Mouse (Mus musculus): Measurements from ENCODE around the gene Hspa14. TPM values are rescaled to one million over a fixed set of nuclear protein-coding genes. Genes with fewer than 3 reads are reported as not detected.

The Hspa14 gene
- polyA plus RNA-seq, 1 experiment, result 49.0 TPM

DNA sequence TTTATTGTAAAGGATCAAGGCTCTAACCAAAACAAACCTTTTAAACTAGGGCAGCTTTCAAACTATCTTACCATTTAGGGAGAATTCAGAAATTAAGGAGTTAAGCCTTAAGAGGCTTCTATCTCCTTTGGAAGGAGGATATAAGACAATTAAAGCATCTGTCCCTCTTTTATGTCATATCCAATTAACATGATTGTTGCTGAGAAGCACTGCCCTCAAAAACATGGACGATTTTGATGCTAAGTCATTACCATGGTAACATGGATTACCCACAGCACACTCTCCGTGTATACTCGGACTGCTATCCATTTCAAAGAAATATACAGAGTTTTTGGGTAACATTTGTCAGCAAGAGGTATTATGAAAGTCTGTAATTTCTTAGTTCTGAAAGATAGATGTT lies 22.8 kb downstream of the Hspa14 start:
- no peaks in the 10 kb centered on the region for H3K79me3 ChIP-seq (ENCODE audit: low read depth)
- no peak for TF ChIP-seq USF1 (IDR thresholded peaks at IDR 0.05; ENCODE audit: low read depth)
- no peak for TF ChIP-seq CEBPB (IDR thresholded peaks at IDR 0.05; ENCODE audit: low read depth)
- no peak for TF ChIP-seq MYOD1 (IDR thresholded peaks at IDR 0.05; ENCODE audit: control insufficient read depth, insufficient read length, low read depth)
- no peak for TF ChIP-seq MAX (IDR thresholded peaks at IDR 0.05)
- TF ChIP-seq MYOG (IDR thresholded peaks at IDR 0.05; ENCODE audit: control insufficient read depth, extremely low read depth, insufficient read length), result no peak
- no peak for TF ChIP-seq FOSL1 (IDR thresholded peaks at IDR 0.05; ENCODE audit: insufficient read depth, low read length, poor library complexity, severe bottlenecking)
- no peak for TF ChIP-seq CTCF (IDR thresholded peaks at IDR 0.05; ENCODE audit: control insufficient read depth, insufficient read depth, insufficient read length)
- peaks cover 52% of the 10 kb centered on the region for H3K36me3 ChIP-seq (ENCODE audit: control insufficient read depth, insufficient read depth)
- H3K79me2 ChIP-seq (ENCODE audit: control insufficient read depth, insufficient read depth), result no peaks in the 10 kb centered on the region
- H3ac ChIP-seq (ENCODE audit: control insufficient read depth, insufficient read length, low read depth), result no peak overlapping the region
- no peak overlapping the region for H3K4me3 ChIP-seq (ENCODE audit: insufficient read depth, poor library complexity, severe bottlenecking)
- H3K27me3 ChIP-seq (ENCODE audit: control insufficient read depth, insufficient read depth, insufficient read length), result no peaks in the 10 kb centered on the region

DNA sequence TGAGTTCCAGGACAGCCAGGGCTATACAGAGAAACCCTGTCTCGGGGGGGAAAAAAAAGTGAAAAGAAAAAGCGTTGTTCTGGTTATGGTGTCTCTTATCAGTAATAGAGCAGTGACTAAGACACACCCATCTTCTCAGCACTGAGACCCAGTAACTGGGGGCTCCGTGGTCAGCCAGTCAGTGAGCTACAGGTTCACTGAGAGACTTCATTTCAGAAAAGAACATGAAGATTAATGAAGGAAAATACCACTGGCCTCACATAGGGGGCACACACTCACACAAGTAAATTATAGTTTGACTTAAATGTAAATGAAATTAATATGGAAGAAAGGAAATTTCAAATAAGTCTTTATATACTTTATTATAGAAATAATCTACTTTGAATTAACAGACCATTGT lies 32.4 kb downstream of the Hspa14 start:
- Histone ChIP-seq H3K79me3 (ENCODE audit: low read depth) (no peaks in the 10 kb centered on the region), H3K79me2 (ENCODE audit: control insufficient read depth, insufficient read depth) (no peaks in the 10 kb centered on the region), H3K27me3 (ENCODE audit: control insufficient read depth, insufficient read depth, insufficient read length) (no peaks in the 10 kb centered on the region), H3K36me3 (ENCODE audit: control insufficient read depth, insufficient read depth) (no peaks in the 10 kb centered on the region), H3K4me3 (ENCODE audit: insufficient read depth, poor library complexity, severe bottlenecking) (no peak overlapping the region), H3ac (ENCODE audit: control insufficient read depth, insufficient read length, low read depth) (no peak overlapping the region)
- no peak for TF ChIP-seq USF1 (IDR thresholded peaks at IDR 0.05; ENCODE audit: low read depth)

DNA sequence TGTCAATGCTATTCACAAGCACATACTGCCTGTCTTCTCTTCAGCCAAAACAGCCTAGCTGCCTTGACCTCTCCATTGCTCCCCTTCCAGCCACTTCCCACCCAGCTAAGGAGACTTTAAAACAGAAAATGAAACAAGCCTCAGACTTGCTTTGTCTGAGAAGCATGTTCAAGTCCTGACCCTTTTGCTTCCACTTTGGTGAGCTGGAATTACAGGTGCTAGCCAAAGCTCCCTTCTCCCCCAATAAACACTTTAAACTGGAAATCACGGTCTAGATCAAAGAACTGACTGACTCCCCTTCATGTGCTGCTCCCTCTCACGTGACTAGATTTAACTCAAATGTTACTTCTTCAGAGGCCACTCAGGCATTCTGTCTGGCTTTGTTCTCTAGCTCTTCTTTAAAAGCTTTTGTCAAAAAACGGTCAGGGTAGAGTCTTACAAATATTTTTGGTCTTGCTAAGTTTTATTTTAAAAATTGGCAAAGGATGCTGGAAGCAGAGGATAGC lies 36.8 kb downstream of the Hspa14 start:
- no peak overlapping the region for H3K4me3 ChIP-seq (ENCODE audit: insufficient read depth, poor library complexity, severe bottlenecking)
- H3K27me3 ChIP-seq (ENCODE audit: control insufficient read depth, insufficient read depth, insufficient read length), result no peaks in the 10 kb centered on the region
- H3K79me3 ChIP-seq (ENCODE audit: low read depth), result peaks cover 29% of the 10 kb centered on the region
- peaks cover 6% of the 10 kb centered on the region for H3K36me3 ChIP-seq (ENCODE audit: control insufficient read depth, insufficient read depth)
- TF ChIP-seq FOSL1 (IDR thresholded peaks at IDR 0.05; ENCODE audit: insufficient read depth, low read length, poor library complexity, severe bottlenecking) (no peak), MYOD1 (IDR thresholded peaks at IDR 0.05; ENCODE audit: control insufficient read depth, insufficient read length, low read depth) (no peak), CEBPB (IDR thresholded peaks at IDR 0.05; ENCODE audit: low read depth) (no peak), MAX (IDR thresholded peaks at IDR 0.05) (no peak), USF1 (IDR thresholded peaks at IDR 0.05; ENCODE audit: low read depth) (no peak), MYOG (IDR thresholded peaks at IDR 0.05; ENCODE audit: control insufficient read depth, extremely low read depth, insufficient read length) (no peak), CTCF (IDR thresholded peaks at IDR 0.05; ENCODE audit: control insufficient read depth, insufficient read depth, insufficient read length) (no peak)
- H3K79me2 ChIP-seq (ENCODE audit: control insufficient read depth, insufficient read depth), result peaks cover 38% of the 10 kb centered on the region
- H3ac ChIP-seq (ENCODE audit: control insufficient read depth, insufficient read length, low read depth), result no peak overlapping the region

DNA sequence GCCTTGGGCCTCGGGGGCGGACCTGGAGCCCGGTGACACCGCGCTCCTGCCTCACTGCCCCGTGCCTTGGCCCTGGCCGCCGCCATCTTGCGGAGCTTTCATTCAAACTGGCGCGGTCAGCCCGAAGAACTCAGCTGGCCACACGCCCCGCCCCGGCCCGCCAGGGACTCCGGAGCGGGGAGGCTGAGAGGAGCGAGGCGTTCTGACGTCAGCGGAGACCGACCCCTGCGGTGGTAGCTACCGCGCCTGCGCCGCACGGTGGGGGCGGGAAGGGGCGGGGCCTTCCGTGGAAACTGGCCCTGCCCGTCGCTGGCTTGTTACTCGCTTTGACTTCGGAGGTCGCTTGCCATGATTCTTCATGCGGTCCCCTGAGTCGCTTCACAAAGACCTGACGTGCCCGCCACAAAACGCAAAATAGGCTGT lies 37.7 kb downstream of the Hspa14 start, which contains the start of gene Suv39h2:
Suv39h2 (minus strand) TSS at position 171 of the 423 bp plus-strand sequence.
- H3K79me2 ChIP-seq (ENCODE audit: control insufficient read depth, insufficient read depth), result peaks cover 48% of the 10 kb centered on the region
- H3ac ChIP-seq (ENCODE audit: control insufficient read depth, insufficient read length, low read depth), result peak within 1 kb of the TSS; percentile 97
- no peaks in the 10 kb centered on the region for H3K27me3 ChIP-seq (ENCODE audit: control insufficient read depth, insufficient read depth, insufficient read length)
- peak within 1 kb of the TSS; percentile 89 for H3K4me3 ChIP-seq (ENCODE audit: insufficient read depth, poor library complexity, severe bottlenecking)
- H3K36me3 ChIP-seq (ENCODE audit: control insufficient read depth, insufficient read depth), result peaks cover 13% of the 10 kb centered on the region
- no peak for TF ChIP-seq MAX (IDR thresholded peaks at IDR 0.05)
- TF ChIP-seq CTCF (IDR thresholded peaks at IDR 0.05; ENCODE audit: control insufficient read depth, insufficient read depth, insufficient read length), result no peak
- no peak for TF ChIP-seq FOSL1 (IDR thresholded peaks at IDR 0.05; ENCODE audit: insufficient read depth, low read length, poor library complexity, severe bottlenecking)
- TF ChIP-seq USF1 (IDR thresholded peaks at IDR 0.05; ENCODE audit: low read depth), result no peak
- TF ChIP-seq MYOD1 (IDR thresholded peaks at IDR 0.05; ENCODE audit: control insufficient read depth, insufficient read length, low read depth), result no peak
- no peak for TF ChIP-seq MYOG (IDR thresholded peaks at IDR 0.05; ENCODE audit: control insufficient read depth, extremely low read depth, insufficient read length)
- no peak for TF ChIP-seq CEBPB (IDR thresholded peaks at IDR 0.05; ENCODE audit: low read depth)
- peaks cover 36% of the 10 kb centered on the region for H3K79me3 ChIP-seq (ENCODE audit: low read depth)

DNA sequence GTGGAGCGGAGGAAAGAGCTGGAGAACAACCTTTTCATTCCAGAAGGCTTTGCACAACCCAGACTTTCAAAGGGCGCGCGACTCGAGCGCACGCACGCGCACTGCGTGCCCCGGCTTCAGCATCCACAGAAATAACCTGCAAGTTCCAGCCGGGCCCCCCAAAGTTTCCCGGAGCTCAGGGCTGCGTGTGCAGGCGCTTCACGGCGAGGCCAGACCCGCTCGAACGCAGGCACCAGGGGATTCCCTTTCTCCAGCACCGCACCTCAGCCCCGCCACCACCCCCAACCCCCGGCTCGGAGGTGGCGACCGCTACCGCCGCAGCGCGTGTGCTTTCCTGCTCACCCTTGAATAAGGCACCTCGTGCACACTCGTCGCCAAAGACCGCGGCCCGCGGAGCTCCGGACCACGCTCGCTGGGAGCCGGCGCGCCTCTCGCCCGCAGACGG lies 38.2 kb downstream of the Hspa14 start:
- no peaks in the 10 kb centered on the region for H3K27me3 ChIP-seq (ENCODE audit: control insufficient read depth, insufficient read depth, insufficient read length)
- peaks cover 52% of the 10 kb centered on the region for H3K79me2 ChIP-seq (ENCODE audit: control insufficient read depth, insufficient read depth)
- H3ac ChIP-seq (ENCODE audit: control insufficient read depth, insufficient read length, low read depth), result peak overlapping the region; percentile 97
- peaks cover 40% of the 10 kb centered on the region for H3K79me3 ChIP-seq (ENCODE audit: low read depth)
- H3K4me3 ChIP-seq (ENCODE audit: insufficient read depth, poor library complexity, severe bottlenecking), result peak overlapping the region; percentile 89
- peaks cover 18% of the 10 kb centered on the region for H3K36me3 ChIP-seq (ENCODE audit: control insufficient read depth, insufficient read depth)
- TF ChIP-seq USF1 (IDR thresholded peaks at IDR 0.05; ENCODE audit: low read depth) (no peak), CEBPB (IDR thresholded peaks at IDR 0.05; ENCODE audit: low read depth) (peak; percentile 21)

DNA sequence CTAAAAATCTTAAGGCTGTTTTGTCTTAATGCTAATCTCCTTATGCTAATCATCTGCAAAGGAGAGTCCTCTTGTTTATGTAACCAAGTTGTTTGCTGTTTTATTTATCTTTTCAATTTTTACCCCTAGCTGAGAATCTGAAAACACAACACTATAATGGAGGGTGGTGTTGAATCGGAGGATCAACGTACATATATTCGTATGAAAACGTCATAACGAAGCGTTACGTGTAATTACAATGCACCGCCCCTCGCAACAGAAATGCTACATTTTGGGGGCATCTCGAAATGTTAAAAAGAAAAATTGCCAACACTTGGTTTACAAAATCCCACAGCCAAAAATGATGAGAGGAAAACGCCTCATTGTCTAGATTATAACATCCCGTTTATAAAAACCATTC lies 38.7 kb downstream of the Hspa14 start:
- Histone ChIP-seq H3K79me3 (ENCODE audit: low read depth) (peaks cover 43% of the 10 kb centered on the region), H3ac (ENCODE audit: control insufficient read depth, insufficient read length, low read depth) (peak overlapping the region; percentile 97), H3K27me3 (ENCODE audit: control insufficient read depth, insufficient read depth, insufficient read length) (no peaks in the 10 kb centered on the region), H3K36me3 (ENCODE audit: control insufficient read depth, insufficient read depth) (peaks cover 23% of the 10 kb centered on the region), H3K79me2 (ENCODE audit: control insufficient read depth, insufficient read depth) (peaks cover 57% of the 10 kb centered on the region), H3K4me3 (ENCODE audit: insufficient read depth, poor library complexity, severe bottlenecking) (peak overlapping the region; percentile 89)
- no peak for TF ChIP-seq FOSL1 (IDR thresholded peaks at IDR 0.05; ENCODE audit: insufficient read depth, low read length, poor library complexity, severe bottlenecking)
- TF ChIP-seq USF1 (IDR thresholded peaks at IDR 0.05; ENCODE audit: low read depth), result no peak
- TF ChIP-seq MYOG (IDR thresholded peaks at IDR 0.05; ENCODE audit: control insufficient read depth, extremely low read depth, insufficient read length), result no peak
- TF ChIP-seq CTCF (IDR thresholded peaks at IDR 0.05; ENCODE audit: control insufficient read depth, insufficient read depth, insufficient read length), result no peak
- TF ChIP-seq CEBPB (IDR thresholded peaks at IDR 0.05; ENCODE audit: low read depth), result no peak
- no peak for TF ChIP-seq MYOD1 (IDR thresholded peaks at IDR 0.05; ENCODE audit: control insufficient read depth, insufficient read length, low read depth)
- TF ChIP-seq MAX (IDR thresholded peaks at IDR 0.05), result no peak

Measured in C2C12 (cell line).